Mouse (Mus musculus): ENCODE results near the gene Ybx1.
A peak's percentile ranks its signal among the peaks of the same experiment; 100 is the strongest.

DNA sequence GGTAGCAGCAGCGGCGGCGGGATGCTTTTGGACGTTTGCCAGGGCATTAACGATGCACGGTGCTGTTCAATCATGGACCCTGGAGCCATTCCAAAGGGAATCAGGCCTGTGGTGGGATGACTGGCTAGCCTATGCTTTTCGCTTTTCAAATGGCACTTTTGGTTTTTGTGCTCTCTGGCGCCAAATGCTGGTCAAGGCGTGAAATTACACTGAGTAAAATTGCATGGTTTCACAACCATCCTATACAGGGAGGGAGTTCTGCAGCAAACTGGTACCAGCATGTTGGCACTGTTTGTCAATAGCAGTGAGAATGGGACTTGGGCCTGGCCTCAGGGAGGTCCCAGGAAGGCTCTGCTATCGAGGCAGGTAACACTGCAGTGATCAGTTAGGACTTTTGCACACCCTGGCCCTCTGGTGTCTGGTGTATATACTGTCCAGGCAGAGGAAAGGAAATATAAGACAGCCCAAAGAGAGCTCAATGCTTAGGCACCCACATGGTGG, 44.5 kb upstream of the Ybx1 start:
- TF ChIP-seq POLR2A (IDR thresholded peaks at IDR 0.05; ENCODE audit: low read depth, low read length) = no peak
- peak; percentile 46; the same call in 1 of the 2 replicates for TF ChIP-seq CTCF (IDR thresholded peaks at IDR 0.05; ENCODE audit: extremely low read depth, insufficient read depth, insufficient read length, insufficient replicate concordance)
